Mouse (Mus musculus) myocyte (in vitro differentiated cells): ENCODE measurements around the gene Synpr.

Experiments
- E2F4 ChIP-seq: IDR thresholded peaks from one replicate; pipeline ENCODE4 v1.6.1; 2011; ENCODE audit warnings: mild to moderate bottlenecking, control low read depth, moderate library complexity; ENCODE audit not compliant: insufficient read depth
- POLR2A ChIP-seq: IDR thresholded peaks from one replicate; pipeline ENCODE4 v1.6.1; 2011; ENCODE audit warnings: low read depth, mild to moderate bottlenecking, control low read depth, moderate library complexity; ENCODE audit not compliant: insufficient read length
- USF1 ChIP-seq: IDR thresholded peaks from one replicate; pipeline ENCODE4 v1.6.1; 2011; ENCODE audit warnings: low read depth, mild to moderate bottlenecking, control low read depth, moderate library complexity

DNA sequence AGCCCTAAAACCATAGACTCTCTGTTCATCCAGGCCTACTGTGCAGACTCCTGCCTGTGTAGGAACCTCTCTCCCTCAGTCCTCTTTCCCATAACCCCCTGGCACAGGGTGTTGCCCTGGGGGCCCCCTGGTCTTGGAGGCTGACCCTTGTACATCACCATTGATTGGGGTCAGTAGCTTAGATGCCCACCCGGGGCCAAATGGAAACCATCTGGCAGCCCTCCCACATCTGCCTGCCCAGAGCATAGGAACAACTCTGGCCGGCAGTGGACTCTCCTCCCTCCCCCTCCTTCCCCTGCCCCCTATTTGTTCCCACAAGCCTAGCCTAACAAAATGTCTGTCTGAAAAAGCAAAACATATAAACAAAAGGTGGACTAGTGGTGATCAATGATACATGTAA lies 336.0 kb downstream of the Synpr start:
- TF ChIP-seq USF1 = no peak
- no peak for TF ChIP-seq E2F4
- no peak for TF ChIP-seq POLR2A
